Mouse (Mus musculus) ovary, postnatal 14 days (tissue): ENCODE measurements around the gene Spata18.

ENCODE experiments used
- DNase-seq: peaks from one replicate; pipeline ENCODE4 v3.0.0; 2022; ENCODE audit warnings: low spot score

The Spata18 gene

GRCm38 (mm10) chr5:73666695-73667094 lies 15.5 kb downstream of the Spata18 start:
- no peak for DNase-seq

GRCm38 (mm10) chr5:73667877-73668276 lies 16.7 kb downstream of the Spata18 start:
- no peak for DNase-seq

GRCm38 (mm10) chr5:73669386-73669785 lies 18.2 kb downstream of the Spata18 start:
- DNase-seq, result no peak

- no peak for DNase-seq
Observed at GRCm38 (mm10) chr5:73675604-73676003, 24.4 kb downstream of the Spata18 start.

GRCm38 (mm10) chr5:73676626-73677025 lies 25.4 kb downstream of the Spata18 start:
- DNase-seq, result no peak

- DNase-seq, result no peak
Observed at GRCm38 (mm10) chr5:73683221-73683620, 32.0 kb downstream of the Spata18 start.

- DNase-seq, result no peak
Observed at GRCm38 (mm10) chr5:73683706-73684409, 32.7 kb downstream of the Spata18 start.

- no peak for DNase-seq
Observed at GRCm38 (mm10) chr5:73686149-73686548, 35.0 kb downstream of the Spata18 start.

GRCm38 (mm10) chr5:73688576-73688975 lies 37.4 kb downstream of the Spata18 start:
- DNase-seq, result no peak

- no peak for DNase-seq
Observed at GRCm38 (mm10) chr5:73690146-73690545, 39.0 kb downstream of the Spata18 start.

- no peak for DNase-seq
Observed at GRCm38 (mm10) chr5:73691723-73692520, 40.7 kb downstream of the Spata18 start.

GRCm38 (mm10) chr5:73693778-73694177 lies 42.6 kb downstream of the Spata18 start:
- DNase-seq, result no peak

- DNase-seq, result no peak
Observed at GRCm38 (mm10) chr5:73694254-73695015, 43.3 kb downstream of the Spata18 start.

GRCm38 (mm10) chr5:73697700-73698099 lies 46.5 kb downstream of the Spata18 start:
- no peak for DNase-seq

- no peak for DNase-seq
Observed at GRCm38 (mm10) chr5:73701063-73701890, 50.1 kb downstream of the Spata18 start.

GRCm38 (mm10) chr5:73701946-73702710 lies 50.9 kb downstream of the Spata18 start:
- DNase-seq, result no peak

GRCm38 (mm10) chr5:73703096-73703495 lies 51.9 kb downstream of the Spata18 start:
- DNase-seq, result no peak

- DNase-seq, result no peak
Observed at GRCm38 (mm10) chr5:73704263-73704662, 53.1 kb downstream of the Spata18 start.

- no peak for DNase-seq
Observed at GRCm38 (mm10) chr5:73704757-73705156, 53.6 kb downstream of the Spata18 start.

- no peak for DNase-seq
Observed at GRCm38 (mm10) chr5:73705290-73705689, 54.1 kb downstream of the Spata18 start.

GRCm38 (mm10) chr5:73712852-73713251 lies 61.7 kb downstream of the Spata18 start:
- DNase-seq, result no peak
